Mouse (Mus musculus) G1E (cell line): Measurements from ENCODE around the gene Trim9.

Source experiments
- CTCF ChIP-seq: IDR thresholded peaks from 2 replicates; pipeline ENCODE4 v1.5.1; 2012; ENCODE audit warnings: low read depth, low read length, inconsistent platforms, mixed read lengths
- GATA1 ChIP-seq: IDR thresholded peaks from 2 replicates; pipeline ENCODE4 v1.6.1; 2012; ENCODE audit warnings: borderline replicate concordance, low read length, inconsistent platforms, mixed read lengths
- POLR2AphosphoS5 ChIP-seq: IDR thresholded peaks from 2 replicates; pipeline ENCODE4 v1.6.1; 2012; ENCODE audit warnings: low read depth, low read length, inconsistent platforms; ENCODE audit not compliant: insufficient replicate concordance

- TF ChIP-seq CTCF (no peak), GATA1 (no peak), POLR2AphosphoS5 (no peak)
Observed at GRCm38 (mm10) chr12:70249616-70250157, 97.7 kb downstream of the Trim9 start.
